Mouse (Mus musculus) adrenal gland, postnatal 14 days (tissue): ENCODE results near the gene Enpp5. TPM values are rescaled to one million over a fixed set of nuclear protein-coding genes. Genes with fewer than 3 reads are reported as not detected.
A peak's percentile ranks its signal among the peaks of the same experiment; 100 is the strongest.

Experiments
- DNase-seq: peaks from one replicate; pipeline ENCODE4 v3.0.0; 2021; ENCODE audit warnings: mixed read lengths
- total RNA-seq: library from RNA; stranded (reverse); gene quantifications from 2 replicates; pipeline ENCODE4 v1.2.3, GENCODE M21; 2021

Gene Enpp5
- total RNA-seq, 1 experiment from 2014 or later: 22.5 TPM

- DNase-seq: peak; percentile 16
These were observed 12.9 kb downstream of the Enpp5 start for GRCm38 (mm10) chr17:44091512-44091911.

- no peak for DNase-seq
These were observed 21.9 kb downstream of the Enpp5 start for GRCm38 (mm10) chr17:44100486-44100885.

- no peak for DNase-seq
These were observed 22.3 kb downstream of the Enpp5 start for GRCm38 (mm10) chr17:44100906-44101305.

GRCm38 (mm10) chr17:44101961-44102360 is 23.3 kb downstream of the Enpp5 start:
- DNase-seq: no peak

- DNase-seq: peak; percentile 96
These were observed 26.9 kb downstream of the Enpp5 start, which contains the start of gene Enpp4 for GRCm38 (mm10) chr17:44105287-44106138. Gene Enpp4, minus strand, starts transcription at chr17:44105809.

GRCm38 (mm10) chr17:44108331-44108730 is 29.7 kb downstream of the Enpp5 start:
- no peak for DNase-seq

- no peak for DNase-seq
These were observed 38.0 kb downstream of the Enpp5 start for GRCm38 (mm10) chr17:44116584-44116983.

GRCm38 (mm10) chr17:44117721-44118120 is 39.1 kb downstream of the Enpp5 start:
- DNase-seq: no peak

GRCm38 (mm10) chr17:44118231-44118630 is 39.6 kb downstream of the Enpp5 start:
- no peak for DNase-seq

- no peak for DNase-seq
These were observed 42.9 kb downstream of the Enpp5 start for GRCm38 (mm10) chr17:44121366-44122100.

- no peak for DNase-seq
These were observed 50.6 kb downstream of the Enpp5 start for GRCm38 (mm10) chr17:44129092-44129750.

GRCm38 (mm10) chr17:44130429-44130828 is 51.8 kb downstream of the Enpp5 start:
- DNase-seq: peak; percentile 86

GRCm38 (mm10) chr17:44134106-44134505 is 55.5 kb downstream of the Enpp5 start:
- no peak for DNase-seq

GRCm38 (mm10) chr17:44134545-44134944 is 55.9 kb downstream of the Enpp5 start:
- no peak for DNase-seq

- DNase-seq: no peak
These were observed 57.4 kb downstream of the Enpp5 start for GRCm38 (mm10) chr17:44136018-44136417.

Other genes starting within 250 kb of the Enpp5 start
- gene Enpp4, start 27.0 kb downstream of the Enpp5 start, total RNA-seq: 9.2 and 10.7 TPM in 2 replicates
- gene Clic5, start 109.8 kb downstream of the Enpp5 start, total RNA-seq: 32.4 and 38.9 TPM in 2 replicates